Mouse (Mus musculus): ENCODE data around the gene Slc26a8. TPM values are rescaled to one million over a fixed set of nuclear protein-coding genes. Genes with fewer than 3 reads are reported as not detected.

Slc26a8 gene
- polyA plus RNA-seq, 1 experiment from 2014 or later = 3.0 TPM

GRCm38 (mm10) chr17:28637711-28638690 lies 52.0 kb downstream of the Slc26a8 start:
- no peak overlapping the region for H3K4me3 ChIP-seq (ENCODE audit: low read depth, low read length)
- no peak for ATAC-seq (ENCODE audit: low read depth)
- H3K4me1 ChIP-seq (ENCODE audit: control insufficient read depth, insufficient read depth, low read length) = no peaks in the 10 kb centered on the region
- H3K27ac ChIP-seq (ENCODE audit: low read depth, low read length) = no peak overlapping the region
- no peak overlapping the region for H3K4me2 ChIP-seq (ENCODE audit: low read depth, low read length)
- WGBS = 84% methylated on average over 7 of the region's 7 CpGs
- H3K9me3 ChIP-seq (ENCODE audit: control insufficient read depth, low read length) = no peaks in the 10 kb centered on the region
- no peaks in the 10 kb centered on the region for H3K36me3 ChIP-seq (ENCODE audit: control insufficient read depth, insufficient read depth, low read length)
- no peaks in the 10 kb centered on the region for H3K27me3 ChIP-seq (ENCODE audit: control insufficient read depth, insufficient read depth, low read length)
- H3K9ac ChIP-seq (replicated peaks; ENCODE audit: low read depth, low read length) = no peak overlapping the region

- Histone ChIP-seq H3K4me1 (ENCODE audit: control insufficient read depth, insufficient read depth, low read length) (no peaks in the 10 kb centered on the region), H3K27ac (ENCODE audit: low read depth, low read length) (no peak overlapping the region), H3K36me3 (ENCODE audit: control insufficient read depth, insufficient read depth, low read length) (no peaks in the 10 kb centered on the region), H3K4me2 (ENCODE audit: low read depth, low read length) (no peak overlapping the region), H3K27me3 (ENCODE audit: control insufficient read depth, insufficient read depth, low read length) (no peaks in the 10 kb centered on the region), H3K4me3 (ENCODE audit: low read depth, low read length) (no peak overlapping the region), H3K9ac (replicated peaks; ENCODE audit: low read depth, low read length) (no peak overlapping the region), H3K9me3 (ENCODE audit: control insufficient read depth, low read length) (no peaks in the 10 kb centered on the region)
- no peak for ATAC-seq (ENCODE audit: low read depth)
- WGBS = 77% methylated on average over 5 of the region's 5 CpGs
Measured at GRCm38 (mm10) chr17:28635842-28636241, 54.2 kb downstream of the Slc26a8 start.

GRCm38 (mm10) chr17:28629125-28629524 lies 60.9 kb downstream of the Slc26a8 start:
- Histone ChIP-seq H3K27me3 (ENCODE audit: control insufficient read depth, insufficient read depth, low read length) (no peaks in the 10 kb centered on the region), H3K27ac (ENCODE audit: low read depth, low read length) (no peak overlapping the region), H3K4me3 (ENCODE audit: low read depth, low read length) (no peak overlapping the region), H3K4me2 (ENCODE audit: low read depth, low read length) (no peak overlapping the region), H3K36me3 (ENCODE audit: control insufficient read depth, insufficient read depth, low read length) (no peaks in the 10 kb centered on the region), H3K4me1 (ENCODE audit: control insufficient read depth, insufficient read depth, low read length) (no peaks in the 10 kb centered on the region), H3K9me3 (ENCODE audit: control insufficient read depth, low read length) (no peaks in the 10 kb centered on the region), H3K9ac (replicated peaks; ENCODE audit: low read depth, low read length) (no peak overlapping the region)
- no peak for ATAC-seq (ENCODE audit: low read depth)
- WGBS = 40% methylated on average over 3 of the region's 3 CpGs

- 62% methylated on average over 10 of the region's 10 CpGs for WGBS
- Histone ChIP-seq H3K4me3 (ENCODE audit: low read depth, low read length) (no peak overlapping the region), H3K27me3 (ENCODE audit: control insufficient read depth, insufficient read depth, low read length) (no peaks in the 10 kb centered on the region), H3K4me2 (ENCODE audit: low read depth, low read length) (no peak overlapping the region), H3K4me1 (ENCODE audit: control insufficient read depth, insufficient read depth, low read length) (no peaks in the 10 kb centered on the region), H3K27ac (ENCODE audit: low read depth, low read length) (no peak overlapping the region), H3K9ac (replicated peaks; ENCODE audit: low read depth, low read length) (no peak overlapping the region), H3K36me3 (ENCODE audit: control insufficient read depth, insufficient read depth, low read length) (no peaks in the 10 kb centered on the region), H3K9me3 (ENCODE audit: control insufficient read depth, low read length) (no peaks in the 10 kb centered on the region)
- ATAC-seq (ENCODE audit: low read depth) = no peak
Measured at GRCm38 (mm10) chr17:28628248-28629124, 61.5 kb downstream of the Slc26a8 start.

- no peak overlapping the region for H3K9ac ChIP-seq (replicated peaks; ENCODE audit: low read depth, low read length)
- no peaks in the 10 kb centered on the region for H3K4me1 ChIP-seq (ENCODE audit: control insufficient read depth, insufficient read depth, low read length)
- no peak overlapping the region for H3K4me3 ChIP-seq (ENCODE audit: low read depth, low read length)
- H3K4me2 ChIP-seq (ENCODE audit: low read depth, low read length) = no peak overlapping the region
- WGBS = 86% methylated on average over 2 of the region's 2 CpGs
- H3K36me3 ChIP-seq (ENCODE audit: control insufficient read depth, insufficient read depth, low read length) = no peaks in the 10 kb centered on the region
- H3K27me3 ChIP-seq (ENCODE audit: control insufficient read depth, insufficient read depth, low read length) = no peaks in the 10 kb centered on the region
- H3K27ac ChIP-seq (ENCODE audit: low read depth, low read length) = no peak overlapping the region
- H3K9me3 ChIP-seq (ENCODE audit: control insufficient read depth, low read length) = no peaks in the 10 kb centered on the region
- no peak for ATAC-seq (ENCODE audit: low read depth)
Measured at GRCm38 (mm10) chr17:28626937-28627336, 63.1 kb downstream of the Slc26a8 start.

GRCm38 (mm10) chr17:28625327-28625726 lies 64.7 kb downstream of the Slc26a8 start:
- no peaks in the 10 kb centered on the region for H3K9me3 ChIP-seq (ENCODE audit: control insufficient read depth, low read length)
- peaks cover 8% of the 10 kb centered on the region for H3K4me1 ChIP-seq (ENCODE audit: control insufficient read depth, insufficient read depth, low read length)
- no peak overlapping the region for H3K9ac ChIP-seq (replicated peaks; ENCODE audit: low read depth, low read length)
- H3K27ac ChIP-seq (ENCODE audit: low read depth, low read length) = no peak overlapping the region
- H3K27me3 ChIP-seq (ENCODE audit: control insufficient read depth, insufficient read depth, low read length) = no peaks in the 10 kb centered on the region
- no peak overlapping the region for H3K4me3 ChIP-seq (ENCODE audit: low read depth, low read length)
- no peak overlapping the region for H3K4me2 ChIP-seq (ENCODE audit: low read depth, low read length)
- no peak for ATAC-seq (ENCODE audit: low read depth)
- H3K36me3 ChIP-seq (ENCODE audit: control insufficient read depth, insufficient read depth, low read length) = no peaks in the 10 kb centered on the region
- WGBS = 93% methylated on average over 15 of the region's 15 CpGs

- H3K27ac ChIP-seq (ENCODE audit: low read depth, low read length) = no peak overlapping the region
- H3K9me3 ChIP-seq (ENCODE audit: control insufficient read depth, low read length) = no peaks in the 10 kb centered on the region
- 80% methylated on average over 2 of the region's 2 CpGs for WGBS
- ATAC-seq (ENCODE audit: low read depth) = no peak
- H3K9ac ChIP-seq (replicated peaks; ENCODE audit: low read depth, low read length) = no peak overlapping the region
- 0 out of 2 replicates have a peak, but pooled peaks cover 4% of the 10 kb centered on the region for H3K36me3 ChIP-seq (ENCODE audit: control insufficient read depth, insufficient read depth, low read length)
- H3K27me3 ChIP-seq (ENCODE audit: control insufficient read depth, insufficient read depth, low read length) = no peaks in the 10 kb centered on the region
- H3K4me1 ChIP-seq (ENCODE audit: control insufficient read depth, insufficient read depth, low read length) = peaks cover 9% of the 10 kb centered on the region
- no peak overlapping the region for H3K4me2 ChIP-seq (ENCODE audit: low read depth, low read length)
- no peak overlapping the region for H3K4me3 ChIP-seq (ENCODE audit: low read depth, low read length)
Measured at GRCm38 (mm10) chr17:28624841-28625240, 65.2 kb downstream of the Slc26a8 start.

- peak; percentile 94 for ATAC-seq (ENCODE audit: low read depth)
- H3K4me3 ChIP-seq (ENCODE audit: low read depth, low read length) = peak within 1 kb of the TSS; percentile 95
- H3K36me3 ChIP-seq (ENCODE audit: control insufficient read depth, insufficient read depth, low read length) = 0 out of 2 replicates have a peak, but pooled peaks cover 4% of the 10 kb centered on the region
- H3K27me3 ChIP-seq (ENCODE audit: control insufficient read depth, insufficient read depth, low read length) = no peaks in the 10 kb centered on the region
- H3K27ac ChIP-seq (ENCODE audit: low read depth, low read length) = peak within 1 kb of the TSS; percentile 89
- WGBS = under 1% methylated on average over 49 of the region's 53 CpGs
- no peaks in the 10 kb centered on the region for H3K9me3 ChIP-seq (ENCODE audit: control insufficient read depth, low read length)
- H3K4me2 ChIP-seq (ENCODE audit: low read depth, low read length) = peak within 1 kb of the TSS; percentile 86
- H3K9ac ChIP-seq (replicated peaks; ENCODE audit: low read depth, low read length) = peak within 1 kb of the TSS; percentile 93
- H3K4me1 ChIP-seq (ENCODE audit: control insufficient read depth, insufficient read depth, low read length) = peaks cover 11% of the 10 kb centered on the region
Measured at GRCm38 (mm10) chr17:28622300-28622759, 67.7 kb downstream of the Slc26a8 start, which contains the start of gene Srpk1. Gene Srpk1 (minus strand): TSS chr17:28622709.
